Mouse (Mus musculus): Measurements from ENCODE around the gene Olfr205.

DNA sequence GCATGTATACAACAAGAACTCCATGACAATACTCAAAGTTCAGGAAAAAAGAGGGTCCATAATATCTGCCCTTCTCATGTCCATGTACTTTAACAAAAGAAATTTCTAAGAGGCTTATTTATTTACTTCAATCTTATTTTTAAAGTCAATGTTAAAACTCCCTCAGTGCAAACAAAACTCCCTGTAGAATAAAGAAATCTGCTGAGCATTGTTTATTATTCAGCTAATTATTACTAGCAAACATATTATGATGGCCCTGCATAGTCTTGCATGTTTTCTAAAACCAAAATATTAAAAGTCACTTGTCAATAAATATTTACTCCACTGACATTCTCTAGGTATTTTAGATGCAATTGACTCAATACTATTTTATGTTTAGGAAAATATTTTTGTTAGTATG is at the start of gene Olfr205:
- no peak for TF ChIP-seq POLR2A (IDR thresholded peaks at IDR 0.05; ENCODE audit: borderline replicate concordance, extremely low read depth, low read depth, low read length)
- TF ChIP-seq CTCF (IDR thresholded peaks at IDR 0.05; ENCODE audit: insufficient read depth, low read length), result no peak

Data from lung, adult 2 months (tissue).